Mouse (Mus musculus) lung, embryonic 16.5 days (tissue): ENCODE results near the gene Asf1b. TPM values are rescaled to one million over a fixed set of nuclear protein-coding genes. Genes with fewer than 3 reads are reported as not detected.

Experiments used
- ATAC-seq: fragments of 200-750 bp; cut with Nextera tagmentation; 2 replicates; pipeline ENCODE4 v1.8.0; 2017; ENCODE audit warnings: low read depth, mild to moderate bottlenecking, moderate library complexity
- H3K27ac ChIP-seq: fragments of 300-500 bp; sonication (generic); 2 replicates; pipeline ENCODE4 v1.5.1; 2014; ENCODE audit warnings: mild to moderate bottlenecking, control low read depth, low read length
- H3K27me3 ChIP-seq: fragments of 300-500 bp; sonication (generic); 2 replicates; pipeline ENCODE4 v1.6.1; 2014; ENCODE audit warnings: low read depth, low read length, mixed read lengths; ENCODE audit not compliant: control insufficient read depth, insufficient read depth
- H3K36me3 ChIP-seq: fragments of 300-500 bp; sonication (generic); 2 replicates; pipeline ENCODE4 v1.6.1; 2014; ENCODE audit warnings: low read length; ENCODE audit not compliant: control insufficient read depth, insufficient read depth
- H3K4me1 ChIP-seq: fragments of 300-500 bp; sonication (generic); replicated peaks from 2 replicates; pipeline ENCODE4 v1.6.1; 2014; ENCODE audit warnings: low read length, mixed read lengths; ENCODE audit not compliant: control insufficient read depth, insufficient read depth
- H3K4me2 ChIP-seq: fragments of 300-500 bp; sonication (generic); 2 replicates; pipeline ENCODE4 v1.6.1; 2014; ENCODE audit warnings: low read depth, low read length, control low read depth
- H3K4me3 ChIP-seq: fragments of 300-500 bp; sonication (generic); 2 replicates; pipeline ENCODE4 v1.5.1; 2014; ENCODE audit warnings: mild to moderate bottlenecking, low read length, control low read depth
- H3K9ac ChIP-seq: fragments of 300-500 bp; sonication (generic); 2 replicates; pipeline ENCODE4 v1.6.1; 2014; ENCODE audit warnings: low read length, control low read depth
- H3K9me3 ChIP-seq: fragments of 300-500 bp; sonication (generic); 2 replicates; pipeline ENCODE4 v1.6.1; 2016; ENCODE audit warnings: low read length; ENCODE audit not compliant: control insufficient read depth
- WGBS: fragments of 180-500 bp; shearing (Covaris S2); extraction: QIAGEN DNeasy Blood & Tissue Kit; methylation state at CpG from one replicate; pipeline ENCODE4 v1.1.7; 2014; 5-methylcytosine and 5-hydroxymethylcytosine counted together
- polyA plus RNA-seq: library from polyadenylated mRNA; unstranded; fragments of >200 nt; fragmentation: Nextera tagmentation; extraction: Ambion mirVana; gene quantifications from 2 replicates; pipeline ENCODE4 v1.2.1, GENCODE M21; 2015

Asf1b gene
- polyA plus RNA-seq, 1 experiment from 2014 or later, result 76.7 TPM

DNA sequence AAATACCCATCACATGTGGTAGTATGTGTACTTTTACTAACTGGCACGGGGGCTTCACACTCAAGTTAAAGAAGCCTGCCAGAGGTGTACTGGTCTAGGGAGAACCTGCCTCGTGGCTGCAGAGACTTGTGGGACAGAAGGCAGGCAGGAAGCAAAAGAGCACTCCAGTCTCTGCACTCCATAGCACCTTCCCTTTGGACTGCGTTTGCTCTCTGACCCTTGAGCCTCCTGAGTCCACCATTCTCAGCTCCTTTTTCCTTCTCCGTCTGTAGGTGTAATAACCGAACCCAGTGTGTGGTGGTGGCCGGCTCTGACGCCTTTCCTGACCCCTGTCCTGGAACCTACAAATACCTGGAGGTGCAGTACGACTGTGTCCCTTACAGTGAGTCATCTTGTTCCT, 32.6 kb upstream of the Asf1b start:
- no peak for ATAC-seq
- H3K9ac ChIP-seq, result no peak overlapping the region
- no peak overlapping the region for H3K4me2 ChIP-seq
- H3K36me3 ChIP-seq, result peaks cover 32% of the 10 kb centered on the region
- H3K27ac ChIP-seq, result no peak overlapping the region
- 87% methylated on average over 8 of the region's 8 CpGs for WGBS
- no peaks in the 10 kb centered on the region for H3K9me3 ChIP-seq
- H3K27me3 ChIP-seq, result no peaks in the 10 kb centered on the region
- no peak overlapping the region for H3K4me3 ChIP-seq
- H3K4me1 ChIP-seq, result no peaks in the 10 kb centered on the region

DNA sequence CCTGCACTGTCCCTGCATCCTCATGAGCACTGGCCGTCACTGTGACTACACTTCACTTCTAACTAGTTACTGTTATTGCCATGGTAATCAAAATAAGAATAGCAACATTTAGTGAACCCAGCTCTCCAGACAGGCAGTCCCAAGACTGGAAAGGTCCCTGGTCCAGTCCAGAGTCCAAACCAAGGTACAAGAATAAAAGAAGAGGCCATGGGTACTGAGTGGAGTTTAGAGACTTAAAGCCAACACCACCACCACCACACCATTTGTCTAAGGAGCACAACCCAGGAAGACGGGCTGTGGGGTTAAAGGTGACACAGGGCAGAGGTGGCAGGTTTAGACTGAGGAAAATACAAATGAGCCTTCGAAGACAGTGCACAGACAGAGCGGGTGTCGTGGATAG, 30.7 kb upstream of the Asf1b start:
- no peaks in the 10 kb centered on the region for H3K9me3 ChIP-seq
- H3K9ac ChIP-seq, result no peak overlapping the region
- ATAC-seq, result no peak
- no peak overlapping the region for H3K4me3 ChIP-seq
- peaks cover 37% of the 10 kb centered on the region for H3K36me3 ChIP-seq
- H3K27ac ChIP-seq, result no peak overlapping the region
- H3K27me3 ChIP-seq, result no peaks in the 10 kb centered on the region
- no peaks in the 10 kb centered on the region for H3K4me1 ChIP-seq
- 83% methylated on average over 5 of the region's 5 CpGs for WGBS
- H3K4me2 ChIP-seq, result no peak overlapping the region

DNA sequence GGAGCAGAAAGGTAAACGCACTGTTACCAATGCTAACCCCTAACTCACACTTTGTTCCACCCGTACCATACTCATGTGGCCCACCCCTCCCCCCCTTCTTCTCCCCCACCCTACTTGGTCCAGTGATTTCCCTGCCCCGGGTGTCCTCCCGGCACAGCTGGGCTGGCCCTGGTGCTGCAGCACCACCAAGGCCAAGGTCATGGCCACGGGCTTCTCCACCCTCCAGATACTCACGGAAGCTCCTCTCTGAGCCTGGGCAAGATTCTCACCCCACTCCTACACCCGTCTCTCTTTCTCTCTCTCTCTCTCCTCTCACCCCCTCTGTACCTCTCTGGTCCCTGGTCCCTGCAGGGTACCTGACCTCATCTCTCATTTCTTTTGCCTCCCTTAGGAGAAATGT, 29.0 kb upstream of the Asf1b start:
- Histone ChIP-seq H3K27ac (no peak overlapping the region), H3K36me3 (peaks cover 33% of the 10 kb centered on the region), H3K4me3 (no peak overlapping the region), H3K4me1 (no peaks in the 10 kb centered on the region), H3K4me2 (no peak overlapping the region), H3K9me3 (no peaks in the 10 kb centered on the region), H3K9ac (no peak overlapping the region), H3K27me3 (no peaks in the 10 kb centered on the region)
- WGBS, result 59% methylated on average over 7 of the region's 7 CpGs
- no peak for ATAC-seq

DNA sequence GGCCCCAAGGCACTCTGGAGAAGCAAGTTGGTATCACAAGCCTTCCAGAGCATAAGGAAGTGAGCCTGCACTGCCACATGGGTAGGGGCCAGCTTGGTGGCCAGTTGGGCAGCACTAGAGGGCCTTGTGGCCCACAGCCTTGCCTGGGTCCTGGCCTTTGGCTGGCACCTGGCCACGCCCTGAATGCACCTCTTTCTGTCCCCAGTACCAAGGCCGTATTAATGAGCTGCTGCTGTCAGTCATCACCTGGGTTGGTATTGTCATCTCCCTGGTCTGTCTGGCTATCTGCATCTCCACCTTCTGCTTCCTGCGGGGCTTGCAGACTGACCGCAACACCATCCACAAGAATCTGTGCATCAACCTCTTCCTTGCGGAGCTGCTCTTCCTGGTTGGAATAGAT, 21.1 kb upstream of the Asf1b start:
- Histone ChIP-seq H3K9ac (no peak overlapping the region), H3K27ac (no peak overlapping the region), H3K4me1 (no peaks in the 10 kb centered on the region), H3K36me3 (peaks cover 62% of the 10 kb centered on the region), H3K27me3 (no peaks in the 10 kb centered on the region), H3K4me2 (no peak overlapping the region), H3K9me3 (no peaks in the 10 kb centered on the region), H3K4me3 (no peak overlapping the region)
- WGBS, result 80% methylated on average over 5 of the region's 5 CpGs
- no peak for ATAC-seq

DNA sequence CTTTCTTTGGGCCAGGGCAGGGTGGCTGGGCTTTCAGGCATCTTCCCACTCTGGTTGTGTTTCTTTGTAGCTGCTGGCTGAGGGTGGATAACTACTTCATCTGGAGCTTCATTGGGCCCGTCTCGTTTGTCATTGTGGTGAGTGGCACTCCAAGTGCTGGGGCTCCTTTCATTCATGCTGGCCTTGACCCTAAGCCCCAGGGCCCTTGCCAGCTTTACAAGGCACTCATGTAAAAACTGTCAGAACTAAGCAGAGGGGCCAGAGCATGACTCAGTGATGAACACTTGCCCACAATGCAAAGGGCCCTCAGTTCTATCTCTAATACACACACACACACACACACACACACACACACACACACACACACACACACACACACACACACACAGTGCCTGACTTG, 20.3 kb upstream of the Asf1b start:
- H3K36me3 ChIP-seq, result peaks cover 55% of the 10 kb centered on the region
- H3K27me3 ChIP-seq, result no peaks in the 10 kb centered on the region
- H3K4me1 ChIP-seq, result no peaks in the 10 kb centered on the region
- ATAC-seq, result no peak
- 77% methylated on average over 2 of the region's 2 CpGs for WGBS
- no peak overlapping the region for H3K27ac ChIP-seq
- H3K9ac ChIP-seq, result no peak overlapping the region
- H3K9me3 ChIP-seq, result no peaks in the 10 kb centered on the region
- no peak overlapping the region for H3K4me3 ChIP-seq
- no peak overlapping the region for H3K4me2 ChIP-seq

DNA sequence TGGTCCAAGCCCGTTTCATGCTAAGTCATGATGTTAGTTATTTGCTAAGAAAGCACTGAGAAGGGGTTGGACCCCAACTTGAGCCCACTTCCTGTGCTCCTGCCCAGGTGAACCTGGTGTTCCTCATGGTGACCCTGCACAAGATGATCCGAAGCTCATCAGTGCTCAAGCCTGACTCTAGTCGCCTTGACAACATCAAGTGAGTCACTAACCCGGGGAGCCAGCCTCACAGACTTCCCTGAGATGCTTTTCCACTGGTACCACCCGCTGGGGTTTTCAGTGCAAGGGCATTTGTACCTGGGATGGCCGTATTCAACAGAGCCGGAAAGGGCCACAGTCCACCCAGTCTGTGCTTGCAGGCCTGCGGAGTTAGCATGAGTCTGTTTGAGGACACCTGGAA, 19.9 kb upstream of the Asf1b start:
- peaks cover 53% of the 10 kb centered on the region for H3K36me3 ChIP-seq
- H3K27ac ChIP-seq, result no peak overlapping the region
- H3K9me3 ChIP-seq, result no peaks in the 10 kb centered on the region
- no peak for ATAC-seq
- H3K9ac ChIP-seq, result no peak overlapping the region
- no peaks in the 10 kb centered on the region for H3K27me3 ChIP-seq
- H3K4me2 ChIP-seq, result no peak overlapping the region
- H3K4me1 ChIP-seq, result no peaks in the 10 kb centered on the region
- no peak overlapping the region for H3K4me3 ChIP-seq
- 89% methylated on average over 8 of the region's 8 CpGs for WGBS

DNA sequence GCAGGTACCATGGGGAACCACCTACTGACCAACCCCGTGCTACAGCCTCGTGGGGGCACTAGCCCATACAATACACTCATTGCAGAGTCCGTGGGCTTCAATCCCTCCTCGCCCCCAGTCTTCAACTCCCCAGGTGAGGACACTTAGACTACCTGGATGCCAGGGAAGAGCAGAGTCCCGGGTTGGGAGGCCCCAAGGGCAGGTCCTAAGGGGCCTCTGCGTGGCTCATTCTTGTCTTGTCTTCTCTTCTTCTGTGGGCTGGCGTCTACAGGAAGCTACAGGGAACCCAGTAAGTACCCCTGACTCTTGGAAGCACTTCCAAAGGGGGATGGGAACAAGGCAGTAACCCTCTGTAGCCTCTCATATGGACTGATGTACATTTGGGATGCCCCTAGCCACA, 17.7 kb upstream of the Asf1b start:
- Histone ChIP-seq H3K4me2 (no peak overlapping the region), H3K9me3 (no peaks in the 10 kb centered on the region), H3K4me1 (no peaks in the 10 kb centered on the region), H3K4me3 (no peak overlapping the region), H3K27ac (no peak overlapping the region), H3K27me3 (no peaks in the 10 kb centered on the region), H3K9ac (no peak overlapping the region), H3K36me3 (peaks cover 46% of the 10 kb centered on the region)
- no peak for ATAC-seq
- WGBS, result 90% methylated on average over 7 of the region's 7 CpGs

DNA sequence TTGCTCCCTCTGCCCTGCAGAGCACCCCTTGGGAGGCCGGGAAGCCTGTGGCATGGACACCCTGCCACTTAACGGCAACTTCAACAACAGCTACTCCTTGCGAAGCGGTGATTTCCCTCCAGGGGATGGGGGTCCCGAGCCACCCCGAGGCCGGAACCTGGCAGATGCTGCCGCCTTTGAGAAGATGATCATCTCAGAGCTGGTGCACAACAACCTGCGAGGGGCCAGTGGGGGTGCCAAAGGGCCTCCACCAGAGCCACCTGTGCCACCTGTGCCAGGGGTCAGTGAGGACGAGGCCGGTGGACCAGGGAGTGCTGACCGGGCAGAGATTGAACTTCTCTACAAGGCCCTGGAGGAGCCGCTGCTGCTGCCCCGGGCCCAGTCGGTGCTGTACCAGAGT, 17.0 kb upstream of the Asf1b start:
- Histone ChIP-seq H3K4me1 (no peaks in the 10 kb centered on the region), H3K9ac (no peak overlapping the region), H3K27ac (no peak overlapping the region), H3K9me3 (no peaks in the 10 kb centered on the region), H3K27me3 (no peaks in the 10 kb centered on the region), H3K4me3 (no peak overlapping the region), H3K36me3 (peaks cover 39% of the 10 kb centered on the region), H3K4me2 (no peak overlapping the region)
- ATAC-seq, result no peak
- WGBS, result 92% methylated on average over 15 of the region's 15 CpGs

DNA sequence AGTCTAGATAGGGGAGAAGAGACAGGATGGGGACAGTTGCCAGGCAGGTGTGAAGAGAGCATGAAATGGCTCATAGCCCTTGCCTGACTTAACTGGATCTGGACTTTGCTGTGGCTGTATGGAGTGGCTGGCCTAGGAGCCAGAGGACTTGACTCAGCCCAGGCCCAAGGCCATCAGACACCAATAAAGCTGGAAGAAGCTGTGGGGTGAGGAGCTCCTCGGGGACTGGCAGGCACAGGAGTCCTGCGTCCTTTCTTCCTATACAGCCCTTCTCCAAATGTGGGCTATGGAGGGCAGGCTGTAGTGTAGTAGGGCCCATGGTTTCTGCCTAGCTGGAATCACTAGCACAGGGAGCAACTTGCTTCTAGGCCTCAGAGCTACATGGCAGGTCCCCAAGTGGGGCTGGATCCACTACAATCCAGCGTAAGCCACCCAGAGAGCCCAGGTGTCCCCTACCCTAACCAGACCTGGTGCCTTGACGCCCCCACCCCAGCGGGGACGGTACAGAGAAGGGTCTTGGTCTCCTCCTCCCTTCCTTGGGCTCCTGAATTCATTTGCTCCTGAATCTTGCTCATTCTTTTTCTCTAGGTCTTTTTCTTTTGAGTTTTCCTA, 14.1 kb upstream of the Asf1b start:
- ATAC-seq, result no peak
- Histone ChIP-seq H3K27me3 (no peaks in the 10 kb centered on the region), H3K4me1 (no peaks in the 10 kb centered on the region), H3K9ac (no peak overlapping the region), H3K9me3 (no peaks in the 10 kb centered on the region), H3K4me3 (no peak overlapping the region), H3K4me2 (no peak overlapping the region), H3K36me3 (peaks cover 18% of the 10 kb centered on the region), H3K27ac (no peak overlapping the region)
- 76% methylated on average over 6 of the region's 6 CpGs for WGBS

DNA sequence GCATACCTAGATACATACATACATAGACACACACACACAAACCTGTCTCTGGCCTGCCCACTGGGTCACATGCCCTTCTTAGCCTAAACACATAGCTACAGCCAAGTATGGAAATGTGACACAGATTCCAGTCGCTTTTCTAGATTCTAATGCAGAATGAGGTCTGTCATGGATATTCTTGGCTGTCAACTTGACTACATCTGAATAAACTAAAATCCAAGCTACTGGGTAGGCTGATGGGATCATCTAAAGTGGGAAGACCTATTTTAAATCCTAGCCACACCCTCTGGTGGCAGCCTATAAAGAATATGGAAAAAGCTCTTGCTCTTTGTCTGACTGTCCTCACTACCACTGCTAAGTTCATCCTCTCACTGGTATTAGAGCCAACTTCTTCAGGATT, 12.9 kb upstream of the Asf1b start:
- WGBS, result 72% methylated on average over 1 of the region's 1 CpGs
- Histone ChIP-seq H3K4me2 (no peak overlapping the region), H3K4me1 (no peaks in the 10 kb centered on the region), H3K36me3 (peaks cover 11% of the 10 kb centered on the region), H3K4me3 (no peak overlapping the region), H3K9me3 (no peaks in the 10 kb centered on the region), H3K27me3 (no peaks in the 10 kb centered on the region), H3K9ac (no peak overlapping the region), H3K27ac (no peak overlapping the region)
- ATAC-seq, result no peak
